Mouse (Mus musculus): Measurements from ENCODE around the gene Tk1. TPM values are rescaled to one million over a fixed set of nuclear protein-coding genes. Genes with fewer than 3 reads are reported as not detected.
A peak's percentile ranks its signal among the peaks of the same experiment; 100 is the strongest.
"Not testable (repeated sequence)": the region's sequence is repeated elsewhere in the genome, so short reads cannot be mapped to it uniquely, and the experiment has no call there.

The Tk1 gene
- polyA plus RNA-seq, 1 experiment from 2014 or later, result 45.9 TPM

DNA sequence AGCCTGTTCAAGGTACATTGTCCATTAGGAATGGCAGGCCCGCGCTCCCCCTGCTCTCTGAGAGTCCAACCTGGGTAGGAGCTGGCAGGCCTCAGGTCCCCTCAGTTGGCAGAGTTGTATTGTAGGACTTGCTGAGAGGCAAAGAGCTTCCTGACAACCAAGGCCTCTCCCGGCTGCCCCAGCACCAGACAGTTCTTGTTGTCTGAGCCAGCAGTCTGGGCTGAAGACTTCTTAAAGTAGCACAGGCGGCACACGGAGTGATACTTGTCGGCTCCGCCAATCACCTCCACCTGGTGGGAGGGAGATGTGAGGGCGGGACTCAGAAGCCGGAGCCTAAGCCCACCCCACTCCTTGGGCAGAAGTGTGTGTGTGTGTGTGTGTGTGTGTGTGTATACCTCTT, 10.0 kb downstream of the Tk1 start:
- not testable (repeated sequence) for ATAC-seq (replicated peaks); H3K4me1 ChIP-seq; H3K4me2 ChIP-seq (replicated peaks); H3K27me3 ChIP-seq; H3K9me3 ChIP-seq; H3K36me3 ChIP-seq; H3K27ac ChIP-seq (replicated peaks); H3K9ac ChIP-seq (replicated peaks); H3K4me3 ChIP-seq
- WGBS, result 87% methylated on average over 9 of the region's 9 CpGs

DNA sequence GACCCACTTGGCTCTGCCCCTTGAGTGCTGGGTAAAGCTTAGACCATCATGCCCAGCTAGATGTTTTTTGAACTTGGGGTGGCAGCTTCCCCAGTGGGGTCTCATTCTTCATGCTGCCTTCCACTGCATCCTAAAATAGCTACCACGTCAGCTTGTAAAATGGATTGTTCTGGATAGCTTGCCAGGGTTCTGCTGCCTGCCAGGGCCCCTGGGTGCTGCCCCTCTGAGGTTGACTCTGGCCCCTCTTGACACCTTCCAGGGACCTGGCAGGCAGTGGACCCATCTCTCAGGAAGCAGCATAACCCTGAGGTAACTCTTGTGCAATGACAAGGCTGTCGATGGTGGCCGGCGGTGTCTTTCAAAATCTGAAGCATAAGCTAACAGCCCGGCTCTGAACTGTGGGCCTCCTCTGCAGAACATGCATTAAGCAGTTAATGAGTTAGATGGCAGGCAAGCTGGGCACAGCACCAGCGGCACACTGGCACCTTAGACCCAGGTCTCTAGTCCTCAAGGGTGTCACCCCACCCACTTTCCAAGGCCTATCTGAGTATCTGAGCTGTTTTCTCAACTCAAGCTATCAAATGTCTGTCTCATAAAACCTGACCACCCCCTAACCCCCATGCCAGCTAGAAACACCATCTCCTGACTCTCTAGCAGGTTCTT, 11.1 kb downstream of the Tk1 start:
- no peak for ATAC-seq (replicated peaks)
- H3K27me3 ChIP-seq, result no peaks in the 10 kb centered on the region
- H3K4me3 ChIP-seq, result no peak overlapping the region
- no peak overlapping the region for H3K9ac ChIP-seq (replicated peaks)
- H3K36me3 ChIP-seq, result peaks cover 3% of the 10 kb centered on the region; the same call in 1 of the 2 replicates
- peaks cover 17% of the 10 kb centered on the region for H3K4me1 ChIP-seq
- H3K27ac ChIP-seq (replicated peaks), result no peak overlapping the region
- no peaks in the 10 kb centered on the region for H3K9me3 ChIP-seq
- no peak overlapping the region for H3K4me2 ChIP-seq (replicated peaks)
- WGBS, result 92% methylated on average over 6 of the region's 6 CpGs

DNA sequence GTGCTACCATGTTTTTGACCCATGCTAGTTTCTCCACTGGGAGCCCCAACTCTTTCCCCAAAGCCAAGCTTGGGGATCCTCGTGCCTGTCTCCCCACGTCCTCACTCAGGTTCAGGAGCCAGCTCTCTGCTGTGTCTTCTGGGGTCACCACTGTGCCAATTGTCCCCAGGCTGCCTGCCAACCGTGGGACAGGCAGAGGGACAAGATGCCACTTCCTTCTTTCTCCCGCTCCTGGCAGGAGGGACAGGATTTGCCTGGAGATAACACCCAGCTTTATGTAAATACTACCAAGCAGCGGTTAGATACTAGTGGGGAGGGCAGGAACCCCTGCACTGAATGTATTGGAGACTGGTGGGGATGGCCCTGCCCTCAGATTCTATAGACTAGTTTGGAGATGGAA, 12.0 kb downstream of the Tk1 start:
- no peak for ATAC-seq (replicated peaks)
- Histone ChIP-seq H3K27ac (replicated peaks) (no peak overlapping the region), H3K27me3 (peaks cover 6% of the 10 kb centered on the region; the same call in 1 of the 2 replicates), H3K36me3 (peaks cover 3% of the 10 kb centered on the region; the same call in 1 of the 2 replicates), H3K9ac (replicated peaks) (no peak overlapping the region), H3K9me3 (no peaks in the 10 kb centered on the region), H3K4me3 (no peak overlapping the region), H3K4me1 (peaks cover 21% of the 10 kb centered on the region), H3K4me2 (replicated peaks) (no peak overlapping the region)
- 74% methylated on average over 5 of the region's 5 CpGs for WGBS

DNA sequence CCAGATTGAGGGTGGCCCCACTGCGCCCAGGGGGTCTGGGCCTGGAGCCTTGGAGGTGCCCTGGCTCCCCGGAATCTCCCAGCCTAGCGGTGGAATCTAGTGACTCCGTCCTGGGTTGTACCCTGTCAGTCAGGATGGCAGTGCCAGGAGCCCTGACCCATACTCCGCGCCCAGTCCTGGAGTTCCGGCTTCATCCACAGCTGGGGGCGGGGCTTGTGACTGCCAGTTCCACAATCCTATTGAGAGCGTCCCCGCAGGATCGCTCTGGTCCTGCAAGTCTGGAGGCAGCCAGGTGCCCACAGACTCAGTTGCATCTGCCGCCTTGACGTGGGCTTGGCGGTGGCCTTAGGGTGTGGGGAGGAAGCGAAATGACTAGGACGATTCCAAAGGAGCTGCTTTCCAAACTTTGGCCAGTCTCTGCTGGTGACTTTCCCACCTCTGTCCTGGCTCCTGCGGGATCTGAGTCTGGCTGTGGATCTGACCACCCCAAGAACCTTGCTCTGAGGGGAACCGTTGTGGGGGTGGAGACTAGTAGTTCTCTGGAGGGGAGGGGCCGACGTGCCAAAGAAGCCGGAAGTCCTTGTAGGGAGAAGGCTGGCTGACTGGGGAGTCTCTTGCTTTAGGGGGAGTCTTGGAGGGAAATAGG, 15.4 kb downstream of the Tk1 start:
- WGBS, result under 1% methylated on average over 21 of the region's 21 CpGs

DNA sequence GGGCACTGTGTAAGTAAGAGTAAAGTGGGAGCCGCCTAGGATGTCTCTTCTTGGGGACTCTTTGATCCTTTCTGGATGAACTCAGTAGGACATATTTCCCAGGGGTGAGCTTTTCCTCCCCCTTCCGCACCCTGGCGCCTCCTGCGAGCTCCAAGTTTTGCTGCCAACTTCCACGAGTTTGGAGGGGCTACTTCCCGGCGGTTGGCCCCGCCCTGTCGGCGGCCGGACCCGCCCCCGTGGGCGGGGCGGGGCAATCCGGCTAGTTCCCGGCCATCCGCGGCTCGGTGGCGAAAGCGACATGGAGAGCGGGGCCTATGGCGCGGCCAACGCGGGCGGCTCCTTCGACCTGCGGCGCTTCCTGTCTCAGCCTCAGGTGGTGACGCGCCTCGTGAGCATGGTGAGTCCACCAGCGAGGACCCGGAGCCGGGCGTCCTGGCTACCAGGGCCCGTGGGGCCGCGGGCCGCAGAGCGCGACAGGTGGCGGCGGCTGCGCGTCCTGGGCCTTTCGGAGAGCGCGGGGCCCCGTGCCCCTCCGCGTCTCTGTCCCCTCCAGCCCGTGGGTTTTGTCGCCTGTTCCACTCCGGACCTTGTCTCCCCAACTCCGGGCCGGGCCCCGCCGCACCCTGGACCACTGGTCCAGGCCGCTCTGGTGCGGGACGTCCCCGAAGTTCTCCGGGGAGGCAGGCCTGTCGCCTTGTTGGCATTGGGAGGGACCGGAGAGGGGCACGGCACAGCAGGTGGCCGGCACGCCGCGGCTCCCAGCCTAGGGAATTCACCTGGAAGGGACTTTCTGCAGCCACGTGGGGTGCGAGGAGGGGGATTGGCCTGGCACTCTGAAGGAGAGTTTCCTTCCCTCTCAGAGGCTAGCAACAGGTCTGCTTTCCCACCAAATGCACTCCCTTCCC, 16.2 kb downstream of the Tk1 start, which contains the start of the genes Gm20708 and Syngr2:
TSS of gene Gm20708 (plus strand) at position 262 of the 905 bp plus-strand sequence.
TSS of gene Syngr2 (plus strand) at position 262 of the 905 bp plus-strand sequence.
- H3K27ac ChIP-seq (replicated peaks), result peak within 1 kb of the TSS; percentile 24; the same call in 1 of the 2 replicates
- H3K27me3 ChIP-seq, result peaks cover 8% of the 10 kb centered on the region; the same call in 1 of the 2 replicates
- H3K9me3 ChIP-seq, result no peaks in the 10 kb centered on the region
- under 1% methylated on average over 68 of the region's 75 CpGs for WGBS
- H3K4me3 ChIP-seq, result peak within 1 kb of the TSS; percentile 59
- H3K36me3 ChIP-seq, result no peaks in the 10 kb centered on the region
- ATAC-seq (replicated peaks), result peak; percentile 71
- peak within 1 kb of the TSS; percentile 61 for H3K9ac ChIP-seq (replicated peaks)
- H3K4me1 ChIP-seq, result peaks cover 21% of the 10 kb centered on the region
- peak within 1 kb of the TSS; percentile 92 for H3K4me2 ChIP-seq (replicated peaks)

More for the DNA sequence above, 15.4 kb downstream of the Tk1 start:
- H3K27ac ChIP-seq (replicated peaks), result peak overlapping the region; percentile 24; the same call in 1 of the 2 replicates
- H3K4me1 ChIP-seq, result peaks cover 21% of the 10 kb centered on the region
- peak overlapping the region; percentile 61 for H3K9ac ChIP-seq (replicated peaks)
- H3K4me3 ChIP-seq, result peak overlapping the region; percentile 59
- H3K27me3 ChIP-seq, result peaks cover 8% of the 10 kb centered on the region; the same call in 1 of the 2 replicates
- peak; percentile 83 for ATAC-seq (replicated peaks)
- no peaks in the 10 kb centered on the region for H3K9me3 ChIP-seq
- peak overlapping the region; percentile 92 for H3K4me2 ChIP-seq (replicated peaks)
- H3K36me3 ChIP-seq, result no peaks in the 10 kb centered on the region

DNA sequence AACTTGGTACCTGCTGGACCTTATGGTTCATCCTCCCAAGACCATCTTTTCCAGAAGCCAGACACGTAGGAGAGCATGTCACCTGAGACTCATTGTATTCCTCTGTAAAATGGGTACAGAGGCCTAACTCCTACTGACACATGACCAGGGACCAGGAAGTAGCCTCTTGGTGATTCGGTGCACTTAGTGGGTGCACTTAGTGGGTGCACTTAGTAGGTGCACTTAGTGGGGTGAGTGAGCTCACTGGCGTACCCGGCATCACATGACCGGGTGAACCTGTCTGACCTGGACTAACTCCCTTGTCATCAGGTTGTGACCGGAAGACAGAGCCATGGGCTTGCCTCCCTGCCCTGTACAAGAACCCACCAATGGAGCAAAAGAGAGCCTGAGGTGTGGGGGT, 19.1 kb downstream of the Tk1 start:
- Histone ChIP-seq H3K4me1 (peaks cover 21% of the 10 kb centered on the region), H3K27ac (replicated peaks) (no peak overlapping the region), H3K4me3 (no peak overlapping the region), H3K36me3 (no peaks in the 10 kb centered on the region), H3K27me3 (peaks cover 8% of the 10 kb centered on the region; the same call in 1 of the 2 replicates), H3K9me3 (no peaks in the 10 kb centered on the region), H3K4me2 (replicated peaks) (no peak overlapping the region), H3K9ac (replicated peaks) (no peak overlapping the region)
- WGBS, result 93% methylated on average over 6 of the region's 6 CpGs
- ATAC-seq (replicated peaks), result no peak

DNA sequence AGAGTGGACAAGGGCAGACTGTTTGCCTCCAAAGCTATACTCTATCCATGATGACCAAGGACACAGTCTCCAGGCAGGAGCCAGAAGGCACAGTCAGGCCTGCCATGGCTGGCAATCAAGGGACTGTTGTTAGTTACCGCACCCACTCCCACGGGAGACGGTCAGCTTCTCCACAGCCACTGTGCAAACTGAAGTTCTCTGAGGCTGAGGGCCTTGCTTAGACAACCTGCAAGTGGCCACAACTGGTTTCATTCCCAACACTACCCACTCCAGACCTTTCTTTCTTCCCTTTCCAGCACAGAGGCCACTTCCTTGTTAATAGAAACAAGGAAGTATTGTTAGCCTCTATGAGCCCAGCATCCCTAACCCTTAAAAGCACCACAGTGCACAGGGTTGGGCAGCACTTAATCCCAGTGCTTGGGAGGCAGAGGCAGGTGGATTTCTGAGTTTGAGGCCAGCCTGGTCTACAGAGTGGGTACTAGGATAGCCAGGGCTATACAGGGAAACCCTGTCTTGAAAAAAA, 22.7 kb downstream of the Tk1 start:
- Histone ChIP-seq H3K27me3 (no peaks in the 10 kb centered on the region), H3K9ac (replicated peaks) (no peak overlapping the region), H3K9me3 (no peaks in the 10 kb centered on the region), H3K4me2 (replicated peaks) (no peak overlapping the region), H3K27ac (replicated peaks) (no peak overlapping the region), H3K4me3 (no peak overlapping the region), H3K4me1 (no peaks in the 10 kb centered on the region), H3K36me3 (no peaks in the 10 kb centered on the region)
- 100% methylated on average over 3 of the region's 3 CpGs for WGBS
- ATAC-seq (replicated peaks), result no peak

DNA sequence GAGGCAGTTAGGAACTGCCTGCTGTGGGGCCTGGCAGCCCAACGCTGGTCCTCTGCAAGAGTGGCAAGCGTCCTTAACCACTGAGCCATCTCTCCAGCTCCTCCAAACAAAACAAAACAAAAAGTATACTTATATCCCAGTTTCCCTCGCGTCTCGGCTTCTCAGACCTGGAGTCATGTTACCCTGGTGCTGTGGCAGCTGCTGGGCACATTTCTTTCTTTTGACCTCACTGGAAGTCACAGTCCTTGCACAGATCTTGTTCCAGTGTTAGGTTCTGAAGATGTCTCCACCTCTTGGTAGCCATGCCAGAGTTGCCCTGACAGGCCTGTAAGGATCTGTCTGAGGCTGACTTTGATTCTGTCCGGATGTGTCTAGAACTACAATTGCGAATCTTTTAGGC, 24.2 kb downstream of the Tk1 start:
- no peak for ATAC-seq (replicated peaks)
- no peak overlapping the region for H3K4me2 ChIP-seq (replicated peaks)
- H3K36me3 ChIP-seq, result no peaks in the 10 kb centered on the region
- no peak overlapping the region for H3K9ac ChIP-seq (replicated peaks)
- no peaks in the 10 kb centered on the region for H3K9me3 ChIP-seq
- no peak overlapping the region for H3K4me3 ChIP-seq
- no peaks in the 10 kb centered on the region for H3K27me3 ChIP-seq
- no peak overlapping the region for H3K27ac ChIP-seq (replicated peaks)
- 84% methylated on average over 7 of the region's 7 CpGs for WGBS
- no peaks in the 10 kb centered on the region for H3K4me1 ChIP-seq

DNA sequence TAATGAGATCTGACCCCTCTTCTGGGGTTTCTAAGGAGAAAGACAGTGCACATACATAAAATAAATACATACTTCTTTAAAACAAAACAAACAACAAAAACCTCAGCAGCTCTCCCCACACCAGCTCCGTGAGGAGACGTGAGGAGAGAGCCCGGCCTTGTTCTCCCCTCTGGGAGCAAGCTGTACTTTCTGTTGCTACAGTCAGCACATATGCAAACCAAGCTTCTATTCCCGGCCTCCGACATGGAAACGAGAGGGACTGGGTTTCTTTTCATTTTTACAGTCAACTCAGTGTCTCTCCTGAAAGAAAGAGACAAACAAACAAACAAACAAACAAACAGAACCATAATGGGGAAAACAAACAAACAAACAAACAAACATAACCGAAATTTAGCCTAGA, 25.9 kb downstream of the Tk1 start:
- Histone ChIP-seq H3K9me3 (no peaks in the 10 kb centered on the region), H3K4me1 (no peaks in the 10 kb centered on the region), H3K9ac (replicated peaks) (no peak overlapping the region), H3K36me3 (no peaks in the 10 kb centered on the region), H3K4me3 (no peak overlapping the region), H3K27ac (replicated peaks) (no peak overlapping the region), H3K4me2 (replicated peaks) (no peak overlapping the region), H3K27me3 (no peaks in the 10 kb centered on the region)
- no peak for ATAC-seq (replicated peaks)
- 86% methylated on average over 7 of the region's 7 CpGs for WGBS

DNA sequence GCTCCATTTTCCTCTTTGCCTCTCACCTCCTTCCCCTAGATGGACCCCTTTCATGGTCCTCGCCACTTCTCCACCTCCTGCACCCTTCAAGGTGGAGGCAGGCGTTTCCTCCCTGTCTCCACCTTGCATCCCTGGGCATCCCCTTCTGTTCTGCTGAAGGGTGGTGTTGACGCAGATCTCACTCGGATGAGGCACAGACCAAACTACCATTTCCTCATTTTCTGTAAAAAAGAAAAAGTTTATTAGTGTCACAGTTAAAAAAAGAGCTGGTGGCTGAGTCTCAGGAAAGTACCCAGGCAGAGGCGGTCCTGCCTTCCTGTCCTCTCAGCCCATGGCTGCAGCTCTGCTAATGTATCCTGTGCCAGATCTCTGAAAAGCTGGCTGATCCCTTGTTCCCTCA, 26.7 kb downstream of the Tk1 start:
- H3K27me3 ChIP-seq, result no peaks in the 10 kb centered on the region
- 67% methylated on average over 5 of the region's 5 CpGs for WGBS
- H3K9me3 ChIP-seq, result no peaks in the 10 kb centered on the region
- no peak overlapping the region for H3K4me3 ChIP-seq
- H3K4me1 ChIP-seq, result no peaks in the 10 kb centered on the region
- no peaks in the 10 kb centered on the region for H3K36me3 ChIP-seq
- no peak overlapping the region for H3K27ac ChIP-seq (replicated peaks)
- no peak overlapping the region for H3K9ac ChIP-seq (replicated peaks)
- H3K4me2 ChIP-seq (replicated peaks), result no peak overlapping the region
- ATAC-seq (replicated peaks), result no peak

DNA sequence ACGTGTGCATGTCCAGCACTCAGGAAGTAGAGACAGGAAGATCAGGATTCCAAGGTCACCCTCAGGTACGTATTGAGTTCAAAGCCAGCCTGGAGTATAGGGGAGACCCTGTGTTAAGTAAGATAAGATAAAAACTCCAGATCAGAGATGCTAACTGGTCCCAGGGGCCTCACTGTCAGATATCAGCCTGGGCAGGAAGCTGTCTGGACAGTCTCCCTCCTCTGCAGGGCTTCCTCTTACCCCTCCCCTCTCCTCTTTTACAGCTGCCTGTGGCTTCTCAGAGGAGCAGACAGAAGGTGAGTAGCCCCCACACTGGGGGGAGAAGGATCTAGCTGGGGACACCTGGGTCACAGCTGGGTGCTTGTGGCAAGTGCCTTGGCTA, 27.7 kb downstream of the Tk1 start:
- no peaks in the 10 kb centered on the region for H3K4me1 ChIP-seq
- no peaks in the 10 kb centered on the region for H3K36me3 ChIP-seq
- H3K27ac ChIP-seq (replicated peaks), result no peak overlapping the region
- H3K9ac ChIP-seq (replicated peaks), result no peak overlapping the region
- ATAC-seq (replicated peaks), result no peak
- no peaks in the 10 kb centered on the region for H3K9me3 ChIP-seq
- H3K4me3 ChIP-seq, result no peak overlapping the region
- WGBS, result 68% methylated on average over 2 of the region's 2 CpGs
- H3K4me2 ChIP-seq (replicated peaks), result no peak overlapping the region
- no peaks in the 10 kb centered on the region for H3K27me3 ChIP-seq
